Mouse (Mus musculus): ENCODE measurements around the gene Snx11.
"Not testable (repeated sequence)": the region's sequence is repeated elsewhere in the genome, so short reads cannot be mapped to it uniquely, and the experiment has no call there.

The Snx11 gene

DNA sequence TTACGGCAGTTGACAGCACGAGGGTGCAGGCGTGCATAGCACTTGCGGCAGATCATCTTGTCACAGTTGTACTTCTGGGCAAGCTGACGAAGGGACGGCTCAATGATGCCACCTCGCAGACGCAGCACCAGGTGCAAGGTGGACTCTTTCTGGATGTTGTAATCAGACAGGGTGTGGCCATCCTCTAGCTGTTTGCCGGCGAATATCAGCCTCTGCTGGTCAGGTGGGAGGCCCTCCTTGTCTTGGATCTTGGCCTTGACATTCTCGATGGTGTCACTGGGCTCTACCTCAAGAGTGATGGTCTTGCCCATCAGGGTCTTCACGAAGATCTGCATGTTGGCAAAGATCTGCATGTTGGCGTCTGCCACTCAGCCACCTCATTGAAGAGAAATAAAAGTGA, 18.1 kb upstream of the Snx11 start:
- no peak for DNase-seq

DNA sequence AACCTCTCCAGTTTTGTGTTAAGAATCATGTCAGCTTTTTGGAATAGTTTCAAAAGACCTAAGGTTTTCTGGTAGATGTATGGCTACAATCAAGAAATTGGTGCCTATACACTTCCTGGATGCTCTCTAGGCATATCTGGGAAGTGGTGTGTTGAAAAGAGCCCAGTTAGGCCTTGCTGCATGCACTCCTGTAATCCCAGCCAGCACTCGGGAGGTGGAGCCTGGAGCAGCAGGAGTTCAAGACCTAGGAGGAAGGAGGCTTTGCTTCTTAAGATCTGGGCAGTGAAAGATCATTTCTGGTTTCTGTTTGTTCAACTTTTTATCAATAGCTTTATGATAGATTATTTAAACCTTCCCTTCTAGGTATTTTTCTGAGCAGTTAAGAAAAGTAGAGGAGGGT, 13.3 kb upstream of the Snx11 start:
- no peak for DNase-seq

DNA sequence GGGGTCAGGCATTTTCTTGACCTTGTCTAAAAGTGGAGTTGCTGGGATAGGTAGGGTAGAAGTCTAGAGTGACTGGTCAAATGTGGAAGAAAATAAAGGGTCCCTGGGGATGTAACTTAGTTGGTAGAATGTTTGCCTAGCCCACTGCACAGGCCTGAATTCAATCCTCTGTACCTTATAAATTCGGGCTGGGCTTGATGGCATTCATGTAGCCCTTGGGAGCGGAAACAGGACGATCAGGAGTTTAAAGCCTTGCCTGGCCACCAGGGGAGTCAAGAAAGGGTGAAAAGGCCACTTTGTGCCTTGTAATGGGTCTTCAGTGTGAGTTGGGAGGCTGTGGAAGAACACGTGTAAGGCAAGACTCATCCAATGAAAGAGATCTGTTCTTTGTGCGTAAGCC, 12.6 kb upstream of the Snx11 start:
- DNase-seq, result no peak

DNA sequence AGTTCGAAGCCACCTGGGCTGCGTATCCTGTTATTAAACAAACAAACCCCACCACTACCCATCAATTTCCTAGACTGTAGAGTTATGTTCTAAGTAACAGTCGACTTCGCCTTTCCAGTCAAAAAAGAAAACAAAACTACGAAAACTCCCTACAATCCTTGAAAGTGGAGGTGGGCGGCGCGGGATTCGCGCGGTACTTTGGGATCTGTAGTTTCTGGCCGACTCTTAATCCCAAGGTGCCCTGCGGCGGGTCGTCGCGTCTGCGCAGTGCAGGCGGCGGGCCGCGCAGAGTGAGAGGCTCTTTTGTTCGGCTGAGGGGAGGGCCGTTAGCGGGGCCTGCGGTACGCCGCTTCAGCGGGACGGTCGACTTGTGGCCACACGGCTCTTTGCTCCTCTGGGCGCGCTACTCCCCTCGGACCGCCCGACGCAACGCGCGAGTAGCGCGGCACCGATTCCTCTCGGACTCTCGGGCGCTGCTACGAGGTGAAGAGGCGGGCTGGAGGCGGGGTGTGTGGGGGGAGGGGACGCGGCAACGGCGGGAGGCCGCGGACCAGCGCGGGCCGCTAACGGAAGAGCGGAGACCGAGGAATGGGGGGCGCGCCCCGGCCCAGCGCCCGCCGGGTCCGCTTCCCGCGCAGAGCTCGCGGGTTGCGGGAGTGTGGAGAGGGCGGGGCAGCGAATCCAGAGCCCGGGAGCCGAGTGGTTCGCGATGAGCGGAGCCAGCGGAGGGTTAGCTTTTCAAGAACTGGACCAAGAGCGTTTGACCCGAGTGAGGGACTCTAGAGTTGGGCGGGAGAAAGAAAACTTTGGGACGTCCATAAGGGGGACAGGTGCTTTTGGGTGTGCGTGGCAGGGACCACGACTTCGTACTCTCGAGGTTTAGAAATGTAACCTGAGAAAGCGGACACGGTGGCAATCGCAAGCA, 11.8 kb upstream of the Snx11 start, which contains the start of gene Cbx1:
TSS of gene Cbx1 (plus strand) at position 257 of the 925 bp plus-strand sequence.
- peak; percentile 90 to 91 for DNase-seq

DNA sequence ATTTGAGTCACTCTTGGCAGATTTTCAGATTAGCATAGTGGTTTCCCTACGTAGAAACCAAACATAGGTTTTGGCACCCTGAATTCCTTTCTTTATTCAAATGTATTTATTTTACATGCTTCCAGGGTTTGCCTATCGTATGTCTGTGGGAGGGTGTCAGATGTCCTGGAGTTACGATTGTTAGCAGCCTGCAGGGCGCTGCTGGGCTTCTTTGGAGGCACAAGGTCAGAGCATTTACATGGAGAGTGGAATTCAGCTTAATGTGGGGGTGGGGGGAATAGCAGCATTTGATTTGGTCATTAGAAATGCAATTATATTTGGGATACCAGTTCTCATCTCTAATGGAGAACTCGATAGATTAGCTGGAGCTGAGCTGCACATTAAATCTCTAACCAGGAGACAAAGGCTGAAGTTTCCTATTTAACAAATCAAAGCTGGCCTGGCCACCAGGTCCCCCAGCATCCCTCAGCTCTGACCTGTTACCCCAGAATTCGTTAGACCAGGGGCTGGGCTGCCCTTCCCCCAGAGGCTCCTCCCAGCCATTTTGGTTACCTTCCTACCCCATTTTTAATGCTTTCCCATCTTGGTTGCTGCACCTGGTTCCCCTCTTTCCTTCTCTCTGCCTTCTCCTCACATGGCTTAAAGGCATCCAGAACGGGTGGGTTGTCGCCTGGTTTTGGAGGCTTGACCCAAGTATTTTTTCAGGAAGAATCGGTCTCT, 9.5 kb upstream of the Snx11 start:
- no peak for DNase-seq

DNA sequence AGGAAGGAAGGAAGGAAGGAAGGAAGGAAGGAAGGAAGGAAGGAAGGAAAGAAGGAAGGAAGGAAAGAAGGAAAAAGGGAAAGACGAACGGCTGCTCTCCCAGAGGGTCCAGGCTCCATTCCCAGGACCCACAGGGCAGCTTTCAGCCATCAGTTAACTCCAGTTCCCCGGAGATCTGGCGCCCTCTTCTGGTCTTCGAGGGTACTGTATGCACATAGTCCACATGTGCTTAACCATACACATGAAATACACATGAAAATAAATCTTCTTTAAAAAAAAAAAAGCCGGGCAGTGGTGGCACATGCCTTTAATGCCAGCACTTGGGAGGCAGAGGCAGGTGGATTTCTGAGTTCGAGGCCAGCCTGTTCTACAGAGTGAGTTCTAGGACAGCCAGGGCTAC, 7.5 kb upstream of the Snx11 start:
- DNase-seq, result peak; percentile 69 to 74

DNA sequence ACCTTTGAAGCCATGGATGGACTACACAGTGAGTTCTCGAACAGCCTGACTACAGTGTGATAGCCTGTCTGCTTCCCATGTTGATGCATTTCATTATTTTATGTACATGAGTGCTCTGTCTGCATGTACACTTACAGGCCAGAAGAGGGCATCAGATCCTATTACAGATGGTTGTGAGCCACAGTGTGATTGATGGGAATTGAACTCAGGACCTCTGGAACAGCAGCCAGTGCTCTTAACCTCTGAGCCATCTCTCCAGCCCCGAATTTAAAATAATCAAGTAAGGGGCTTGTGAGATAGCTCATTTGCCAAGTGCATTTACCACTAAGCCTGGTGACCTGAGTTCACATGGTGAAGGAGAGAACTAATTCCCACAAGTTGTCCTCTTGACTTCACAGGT, 4.1 kb upstream of the Snx11 start:
- no peak for DNase-seq

DNA sequence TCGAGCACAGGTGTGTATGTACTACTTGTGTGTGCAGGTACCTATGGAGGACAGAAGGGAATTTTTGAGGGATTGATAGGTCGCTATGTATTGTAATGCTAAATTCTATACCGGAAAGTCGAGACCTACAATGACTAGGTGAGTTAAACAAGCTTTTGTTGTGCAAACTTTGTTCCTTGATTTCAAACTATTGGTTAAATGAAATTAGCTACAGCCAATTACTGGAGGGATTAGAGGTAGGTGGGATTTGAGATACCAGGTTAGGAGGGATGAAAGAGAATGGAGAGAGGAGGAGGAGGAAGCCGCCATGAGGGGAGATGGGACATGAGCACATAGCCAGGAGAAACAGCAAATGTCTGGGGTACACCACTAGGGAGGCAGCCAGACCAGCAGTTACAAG, 2.9 kb upstream of the Snx11 start:
- DNase-seq, result no peak

DNA sequence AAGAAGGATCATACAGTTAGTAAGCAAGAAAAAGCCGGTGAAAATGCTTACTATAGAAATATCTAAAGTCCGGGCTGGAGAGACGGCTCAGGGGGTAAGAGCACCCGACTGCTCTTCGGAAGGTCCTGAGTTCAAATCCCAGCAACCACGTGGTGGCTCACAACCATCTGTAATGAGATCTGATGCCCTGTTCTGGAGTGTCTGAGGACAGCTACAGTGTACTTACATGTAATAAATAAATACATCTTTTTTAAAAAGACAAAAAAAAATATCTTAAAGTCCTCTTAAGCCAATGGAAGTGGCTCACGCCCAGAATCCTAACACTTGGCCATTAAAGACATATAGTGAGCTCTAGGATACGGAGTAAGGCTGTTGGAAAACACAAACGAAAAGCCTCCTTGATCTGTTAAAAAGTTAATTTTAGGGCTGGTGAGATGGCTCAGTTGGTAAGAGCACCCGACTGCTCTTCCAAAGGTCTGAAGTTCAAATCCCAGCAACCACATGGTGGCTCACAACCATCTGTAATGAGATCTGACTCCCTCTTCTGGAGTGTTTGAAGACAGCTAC, 785 bp upstream of the Snx11 start:
- DNase-seq, result not testable (repeated sequence)

DNA sequence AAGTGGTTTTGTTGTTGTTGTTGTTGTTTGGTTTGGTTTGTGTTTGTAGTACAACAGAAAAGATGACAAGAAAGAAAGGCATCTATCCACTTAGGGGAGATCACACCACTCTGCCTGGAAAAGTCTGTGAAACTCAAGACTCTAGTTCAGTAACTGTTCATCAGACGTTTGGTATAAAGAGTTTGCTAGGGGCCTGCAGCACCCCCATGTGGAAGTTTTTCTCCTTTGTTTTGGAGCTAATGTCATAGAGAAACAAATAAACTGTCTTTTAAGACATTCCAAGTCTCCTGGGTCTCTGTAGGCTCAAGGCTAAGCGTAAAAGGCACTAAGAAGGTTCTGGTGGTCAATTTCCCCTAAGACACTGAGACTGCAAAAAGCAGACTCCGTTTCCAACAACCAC, 1.3 kb downstream of the Snx11 start:
- no peak for DNase-seq

DNA sequence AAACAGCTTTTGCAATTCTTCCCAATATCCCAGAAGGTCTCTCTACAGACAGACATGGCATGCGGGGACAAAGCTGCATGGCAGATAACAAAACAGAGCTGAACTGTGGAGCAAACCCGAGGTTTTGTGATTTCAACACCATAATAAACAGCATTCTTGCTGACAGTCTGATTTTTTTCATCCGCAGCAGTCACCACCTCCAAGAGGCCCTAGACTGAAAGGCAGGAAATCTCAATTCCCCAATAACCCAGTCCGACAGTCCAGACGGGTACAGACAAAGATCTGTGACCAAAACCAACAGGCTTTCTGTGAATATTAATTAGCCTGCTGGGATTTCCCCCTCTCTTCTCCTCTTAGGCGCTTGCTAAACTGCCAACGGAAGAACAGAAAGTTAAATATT, 1.7 kb downstream of the Snx11 start:
- no peak for DNase-seq

DNA sequence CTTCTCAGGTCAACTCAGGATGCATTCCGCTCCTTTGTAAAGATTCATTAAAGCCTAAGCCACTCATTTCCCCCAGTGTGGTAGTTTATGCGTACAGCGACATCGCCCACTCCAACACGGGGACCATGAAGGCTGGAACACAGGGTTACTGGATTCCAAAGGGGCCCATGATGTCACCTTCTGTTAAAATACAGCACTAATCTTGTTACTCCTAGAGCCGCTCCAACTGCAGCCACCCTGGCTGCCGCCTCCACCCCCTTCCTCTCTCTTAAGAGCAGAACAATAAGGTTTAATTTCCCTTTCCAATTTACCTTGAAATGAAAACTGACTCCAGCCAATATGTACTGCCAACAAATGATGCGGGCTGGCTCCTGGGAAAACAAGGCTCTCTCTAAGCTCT, 2.3 kb downstream of the Snx11 start:
- DNase-seq, result no peak

DNA sequence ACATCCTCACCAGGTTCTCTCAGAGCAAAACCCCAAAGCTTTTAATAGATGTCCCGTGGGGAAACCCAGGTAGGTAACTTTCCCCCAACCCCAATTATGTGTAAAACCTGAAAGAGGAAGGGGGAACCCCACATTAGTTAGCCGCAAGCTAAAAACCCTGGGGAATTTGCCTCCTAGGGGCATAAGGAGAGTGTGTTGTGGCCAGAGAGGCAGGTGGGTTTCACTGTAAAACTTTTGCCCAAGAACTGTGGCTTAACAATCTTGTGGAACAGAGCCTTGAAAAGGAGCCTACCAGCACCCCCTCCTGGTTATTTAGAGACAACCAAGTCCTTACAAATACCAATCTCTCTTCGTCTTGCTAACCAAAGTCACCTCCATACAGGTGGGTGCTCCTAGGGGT, 2.8 kb downstream of the Snx11 start:
- no peak for DNase-seq

DNA sequence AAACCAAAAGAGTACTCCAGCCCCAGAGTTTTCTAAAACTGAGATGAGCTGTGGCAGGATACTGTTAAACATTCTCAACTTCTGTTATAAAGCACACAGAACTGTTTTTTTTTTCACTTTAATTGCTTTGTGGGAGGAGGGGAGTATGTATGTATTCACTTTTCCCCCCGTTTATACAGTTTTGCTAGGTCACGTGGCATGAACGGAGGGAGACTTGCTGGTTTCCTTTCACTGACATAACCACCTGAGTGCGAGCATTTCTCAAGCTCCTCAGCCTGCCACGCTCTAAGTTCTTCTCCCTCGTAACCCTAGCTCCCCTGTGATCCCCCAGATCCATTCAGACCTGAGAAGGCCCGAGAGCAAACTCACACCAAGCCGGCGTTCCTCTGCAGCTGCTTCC, 4.9 kb downstream of the Snx11 start:
- no peak for DNase-seq

DNA sequence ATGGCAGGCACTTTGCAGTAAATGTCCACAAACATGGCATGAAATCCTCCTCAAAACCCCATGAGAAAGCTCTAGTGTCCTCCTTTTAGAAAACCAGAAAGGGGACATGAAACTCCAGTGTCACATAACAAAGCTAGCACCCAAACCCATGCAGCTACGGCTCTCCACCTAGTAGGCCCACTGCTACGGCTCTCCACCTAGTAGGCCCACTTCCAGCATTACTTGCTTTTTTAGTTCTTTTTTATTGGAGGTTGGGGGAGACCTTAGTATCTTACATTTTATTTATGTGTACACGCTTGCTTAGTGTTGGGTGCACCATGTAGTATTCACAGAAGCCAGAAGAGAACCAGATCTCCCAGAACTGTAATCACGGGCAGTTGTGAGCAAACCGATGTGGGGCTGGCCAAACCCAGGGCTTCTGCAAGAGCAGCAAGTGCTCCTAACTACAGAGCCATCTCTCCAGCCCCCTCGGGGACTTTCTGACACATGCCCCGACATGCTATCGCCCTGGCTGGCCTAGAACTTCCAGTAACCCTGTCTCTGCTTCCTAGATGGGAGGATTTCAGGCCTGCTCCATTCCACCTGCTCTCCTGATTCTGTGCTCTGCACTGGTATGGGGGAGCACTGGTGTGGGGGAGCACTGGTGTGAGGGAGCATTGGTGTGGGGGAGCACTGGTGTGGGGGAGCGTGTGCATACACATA, 5.9 kb downstream of the Snx11 start:
- DNase-seq, result no peak

DNA sequence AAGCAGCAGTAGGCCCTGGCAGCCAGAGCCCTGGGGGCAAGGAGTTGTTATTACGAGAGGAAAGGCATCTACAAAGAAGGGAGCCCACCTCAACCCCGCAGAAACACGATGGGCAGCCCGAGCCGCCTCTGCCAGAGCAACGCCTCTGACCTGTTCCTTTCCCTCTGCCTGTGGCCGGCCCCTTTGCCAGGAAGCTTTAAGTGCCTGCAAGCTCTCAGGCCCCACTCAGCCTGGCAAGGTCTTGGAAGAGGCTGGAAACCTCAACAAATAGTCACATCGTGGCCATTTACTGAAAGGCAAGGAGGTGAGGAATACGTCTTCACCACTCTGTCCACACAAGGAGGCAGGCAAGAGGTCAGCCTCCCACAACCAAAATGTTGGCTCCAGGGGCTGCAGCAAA, 9.1 kb downstream of the Snx11 start:
- DNase-seq, result no peak

DNA sequence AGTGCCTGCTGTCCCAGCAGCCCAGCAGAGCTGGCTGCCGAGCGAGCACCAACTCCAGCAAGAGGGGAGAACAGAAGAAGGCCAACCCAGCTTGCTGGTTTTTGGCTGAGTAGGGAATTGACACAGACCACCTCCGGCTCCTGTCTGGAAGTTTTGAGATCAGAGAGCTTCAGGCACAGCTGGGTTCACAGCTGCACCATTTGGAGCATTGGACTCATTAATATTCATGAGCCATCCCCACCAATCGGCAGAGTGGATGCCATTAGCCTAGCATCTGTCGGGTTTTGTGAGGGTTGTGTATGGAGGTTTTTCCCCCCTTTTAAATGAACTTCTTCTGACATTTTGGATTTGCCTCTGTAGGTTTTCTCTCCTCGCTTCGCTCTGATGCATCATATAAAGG, 10.3 kb downstream of the Snx11 start:
- DNase-seq, result no peak

DNA sequence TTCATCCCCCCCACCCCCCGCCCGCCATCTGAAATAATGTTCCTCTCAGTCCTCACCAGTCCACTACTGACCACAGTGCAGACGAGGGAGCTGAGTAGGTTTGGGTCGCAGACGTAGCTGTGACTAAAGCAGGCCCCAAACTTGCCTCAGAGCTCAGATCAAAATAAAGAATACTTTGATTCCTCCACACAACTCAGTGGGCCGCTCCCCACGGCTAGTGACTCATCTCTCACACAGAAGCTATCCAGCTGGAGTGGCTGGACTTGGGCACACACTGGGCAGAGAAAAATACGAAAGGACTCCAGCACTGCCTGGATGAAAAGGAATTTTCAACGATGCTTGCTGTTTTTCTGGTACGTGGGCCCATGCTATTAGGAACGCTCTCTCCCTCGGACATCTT, 10.8 kb downstream of the Snx11 start:
- no peak for DNase-seq

DNA sequence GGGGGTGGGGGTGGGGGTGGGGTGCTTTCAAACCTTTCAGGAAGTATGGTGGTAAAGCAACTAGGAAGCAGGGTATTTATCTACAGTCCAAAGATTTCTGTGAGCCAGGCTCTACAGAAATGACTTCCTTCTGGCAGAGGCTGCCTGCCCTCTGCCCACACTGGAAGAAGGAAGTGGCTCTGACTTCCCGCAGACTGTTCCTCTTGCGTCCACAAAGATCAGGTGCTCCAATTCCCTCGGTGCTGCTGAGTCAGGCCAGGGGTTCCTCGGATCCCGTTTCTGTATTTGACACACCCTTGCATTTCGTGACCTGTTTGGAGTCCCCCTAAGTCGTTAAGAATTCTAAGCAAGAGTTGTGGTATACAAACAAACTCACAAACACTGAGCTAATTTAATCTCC, 11.7 kb downstream of the Snx11 start:
- no peak for DNase-seq

DNA sequence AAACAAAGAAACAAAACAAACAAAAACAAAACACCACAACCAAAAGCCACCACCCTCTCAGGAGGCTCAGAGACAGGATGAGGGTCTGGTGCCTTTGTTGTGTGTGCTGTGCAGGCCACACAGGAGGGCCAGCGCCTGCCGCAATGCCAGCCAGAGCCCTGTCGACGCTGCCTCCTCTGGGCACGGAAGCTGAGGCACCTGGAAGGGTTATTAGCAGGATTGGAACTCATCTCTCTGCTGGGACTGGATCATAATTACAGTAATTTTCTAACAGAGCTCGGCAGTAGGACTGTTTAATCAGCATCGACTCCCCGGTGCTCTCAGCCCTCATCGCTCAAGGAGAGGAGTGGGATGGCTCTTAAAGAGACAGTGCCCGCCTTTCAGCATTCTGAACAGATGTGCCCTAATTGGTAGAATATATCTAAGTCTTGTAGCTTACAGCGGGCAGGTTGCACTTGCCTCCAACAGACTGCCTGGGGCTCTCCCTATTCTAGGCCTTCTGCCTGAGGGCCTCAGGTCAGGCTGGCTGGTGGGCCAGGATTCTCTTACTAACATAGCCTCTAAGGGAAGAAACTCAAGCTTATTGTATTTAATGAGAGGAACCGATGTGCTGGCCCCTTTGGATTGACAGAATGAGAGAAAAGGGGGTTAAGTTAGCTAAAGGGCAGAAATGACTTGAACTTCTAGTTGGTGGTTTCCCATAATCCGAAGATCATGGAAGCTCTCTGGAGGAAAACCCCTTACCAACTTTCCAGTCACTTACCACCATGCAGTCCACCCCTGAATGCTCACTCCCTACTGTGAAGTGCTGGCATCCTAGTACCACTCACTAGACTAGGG, 12.6 kb downstream of the Snx11 start:
- DNase-seq, result no peak

DNA sequence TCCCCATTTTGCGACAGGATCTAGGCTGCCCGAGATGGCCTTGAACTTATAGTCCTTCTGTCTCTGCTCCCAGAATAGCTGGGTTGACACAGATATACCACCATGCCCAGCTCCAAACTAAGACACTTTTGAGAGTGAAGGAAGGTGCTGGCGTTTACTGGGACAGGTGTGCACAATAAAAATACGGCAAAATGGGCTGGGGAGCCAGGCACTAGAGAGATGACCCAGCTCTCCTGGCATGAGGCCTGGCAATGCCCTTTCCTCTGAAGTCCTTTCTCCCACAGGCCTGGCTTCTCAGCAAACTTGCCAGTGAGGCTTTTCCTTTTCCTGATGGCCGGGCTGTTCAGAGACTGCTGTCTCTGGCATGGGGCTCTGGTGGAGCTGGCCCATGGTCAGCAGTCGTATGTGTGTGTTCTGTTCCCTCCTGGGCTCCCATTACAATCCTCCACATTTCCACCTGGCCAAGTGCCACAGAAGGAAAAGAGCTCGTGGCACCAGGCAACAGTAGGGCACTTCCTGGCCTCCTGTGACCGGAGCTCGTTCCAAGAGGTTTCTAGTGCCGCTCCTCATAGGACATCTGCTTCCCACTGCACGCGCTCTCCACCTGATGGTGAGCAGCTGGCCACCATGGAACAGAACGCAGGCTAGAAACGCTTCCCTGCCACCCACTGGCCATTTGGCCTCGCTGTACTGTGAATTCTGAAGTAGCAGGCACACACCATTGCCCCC, 14.5 kb downstream of the Snx11 start:
- DNase-seq, result peak; percentile 82 to 83

DNA sequence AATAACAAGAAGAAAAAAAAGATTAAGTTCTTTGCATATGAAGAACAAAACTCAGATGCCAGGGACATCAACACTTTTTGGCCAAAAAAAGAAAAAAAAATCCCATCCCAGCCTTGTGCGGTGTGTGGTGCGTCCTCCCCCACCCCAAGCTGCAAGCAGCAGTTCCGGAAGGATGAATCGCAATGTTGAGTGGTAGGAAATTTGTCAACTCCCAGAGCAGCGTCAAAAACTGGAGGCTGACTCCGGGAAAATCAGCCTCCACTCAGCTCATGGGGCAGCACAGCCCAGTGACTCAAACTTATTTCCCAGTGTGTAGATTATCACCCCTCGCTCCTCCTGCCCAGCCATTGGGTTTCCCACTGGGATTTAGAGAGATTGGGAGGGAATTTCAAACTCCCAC, 15.4 kb downstream of the Snx11 start:
- no peak for DNase-seq

Measured in cerebellum, adult 18-20 months (tissue).